Mouse (Mus musculus): ENCODE data around the gene Rin3. TPM values are rescaled to one million over a fixed set of nuclear protein-coding genes. Genes with fewer than 3 reads are reported as not detected.

Rin3 gene
- polyA plus RNA-seq, 1 experiment from 2014 or later = 4.2 TPM

GRCm38 (mm10) chr12:102309800-102310195 lies 26.9 kb downstream of the Rin3 start:
- no peaks in the 10 kb centered on the region for H3K36me3 ChIP-seq
- H3K27ac ChIP-seq (replicated peaks) = no peak overlapping the region
- H3K4me3 ChIP-seq = no peak overlapping the region
- 90% methylated on average over 8 of the region's 8 CpGs for WGBS
- DNase-seq (ENCODE audit: low spot score) = no peak
- peaks cover 6% of the 10 kb centered on the region for H3K4me1 ChIP-seq
- no peaks in the 10 kb centered on the region for H3K27me3 ChIP-seq (ENCODE audit: low read depth, poor library complexity, severe bottlenecking)
- H3K9me3 ChIP-seq (replicated peaks) = no peaks in the 10 kb centered on the region

- Histone ChIP-seq H3K9me3 (replicated peaks) (no peaks in the 10 kb centered on the region), H3K4me1 (peaks cover 3% of the 10 kb centered on the region), H3K27me3 (ENCODE audit: low read depth, poor library complexity, severe bottlenecking) (no peaks in the 10 kb centered on the region), H3K4me3 (no peak overlapping the region), H3K36me3 (no peaks in the 10 kb centered on the region), H3K27ac (replicated peaks) (no peak overlapping the region)
- no peak for DNase-seq (ENCODE audit: low spot score)
- 91% methylated on average over 3 of the region's 3 CpGs for WGBS
Measured at GRCm38 (mm10) chr12:102310261-102310660, 27.4 kb downstream of the Rin3 start.

GRCm38 (mm10) chr12:102311454-102311853 lies 28.6 kb downstream of the Rin3 start:
- no peak overlapping the region for H3K27ac ChIP-seq (replicated peaks)
- WGBS = 97% methylated on average over 5 of the region's 5 CpGs
- no peak overlapping the region for H3K4me3 ChIP-seq
- no peaks in the 10 kb centered on the region for H3K36me3 ChIP-seq
- no peaks in the 10 kb centered on the region for H3K9me3 ChIP-seq (replicated peaks)
- H3K4me1 ChIP-seq = peaks cover 3% of the 10 kb centered on the region; the same call in 1 of the 2 replicates
- H3K27me3 ChIP-seq (ENCODE audit: low read depth, poor library complexity, severe bottlenecking) = no peaks in the 10 kb centered on the region
- DNase-seq (ENCODE audit: low spot score) = no peak

- H3K9me3 ChIP-seq (replicated peaks) = no peaks in the 10 kb centered on the region
- WGBS = 38% methylated on average over 2 of the region's 2 CpGs
- H3K4me3 ChIP-seq = no peak overlapping the region
- no peak overlapping the region for H3K27ac ChIP-seq (replicated peaks)
- H3K36me3 ChIP-seq = no peaks in the 10 kb centered on the region
- H3K27me3 ChIP-seq (ENCODE audit: low read depth, poor library complexity, severe bottlenecking) = no peaks in the 10 kb centered on the region
- no peak for DNase-seq (ENCODE audit: low spot score)
- no peaks in the 10 kb centered on the region for H3K4me1 ChIP-seq
Measured at GRCm38 (mm10) chr12:102319150-102319549, 36.3 kb downstream of the Rin3 start.

GRCm38 (mm10) chr12:102319899-102320298 lies 37.1 kb downstream of the Rin3 start:
- Histone ChIP-seq H3K27me3 (ENCODE audit: low read depth, poor library complexity, severe bottlenecking) (no peaks in the 10 kb centered on the region), H3K9me3 (replicated peaks) (no peaks in the 10 kb centered on the region), H3K4me3 (no peak overlapping the region), H3K27ac (replicated peaks) (no peak overlapping the region), H3K36me3 (no peaks in the 10 kb centered on the region), H3K4me1 (no peaks in the 10 kb centered on the region)
- no peak for DNase-seq (ENCODE audit: low spot score)
- 76% methylated on average over 2 of the region's 2 CpGs for WGBS

GRCm38 (mm10) chr12:102320322-102320721 lies 37.5 kb downstream of the Rin3 start:
- DNase-seq (ENCODE audit: low spot score) = no peak
- WGBS = 66% methylated on average over 2 of the region's 2 CpGs

GRCm38 (mm10) chr12:102321064-102321728 lies 38.3 kb downstream of the Rin3 start:
- 88% methylated on average over 4 of the region's 4 CpGs for WGBS

More at GRCm38 (mm10) chr12:102320322-102320721, 37.5 kb downstream of the Rin3 start:
- no peak overlapping the region for H3K4me3 ChIP-seq
- H3K27me3 ChIP-seq (ENCODE audit: low read depth, poor library complexity, severe bottlenecking) = no peaks in the 10 kb centered on the region
- H3K4me1 ChIP-seq = no peaks in the 10 kb centered on the region
- no peaks in the 10 kb centered on the region for H3K36me3 ChIP-seq
- H3K27ac ChIP-seq (replicated peaks) = no peak overlapping the region
- H3K9me3 ChIP-seq (replicated peaks) = no peaks in the 10 kb centered on the region

GRCm38 (mm10) chr12:102321855-102322254 lies 39.0 kb downstream of the Rin3 start:
- Histone ChIP-seq H3K27ac (replicated peaks) (no peak overlapping the region), H3K4me1 (no peaks in the 10 kb centered on the region), H3K27me3 (ENCODE audit: low read depth, poor library complexity, severe bottlenecking) (no peaks in the 10 kb centered on the region), H3K9me3 (replicated peaks) (no peaks in the 10 kb centered on the region), H3K4me3 (no peak overlapping the region), H3K36me3 (no peaks in the 10 kb centered on the region)
- WGBS = 80% methylated on average over 5 of the region's 5 CpGs
- DNase-seq (ENCODE audit: low spot score) = no peak

More at GRCm38 (mm10) chr12:102321064-102321728, 38.3 kb downstream of the Rin3 start:
- Histone ChIP-seq H3K4me3 (no peak overlapping the region), H3K36me3 (no peaks in the 10 kb centered on the region), H3K27me3 (ENCODE audit: low read depth, poor library complexity, severe bottlenecking) (no peaks in the 10 kb centered on the region), H3K27ac (replicated peaks) (no peak overlapping the region), H3K9me3 (replicated peaks) (no peaks in the 10 kb centered on the region), H3K4me1 (no peaks in the 10 kb centered on the region)
- DNase-seq (ENCODE audit: low spot score) = no peak

GRCm38 (mm10) chr12:102323392-102323791 lies 40.5 kb downstream of the Rin3 start:
- H3K9me3 ChIP-seq (replicated peaks) = no peaks in the 10 kb centered on the region
- H3K27me3 ChIP-seq (ENCODE audit: low read depth, poor library complexity, severe bottlenecking) = no peaks in the 10 kb centered on the region
- 100% methylated on average over 2 of the region's 2 CpGs for WGBS

GRCm38 (mm10) chr12:102324156-102324885 lies 41.5 kb downstream of the Rin3 start:
- Histone ChIP-seq H3K36me3 (no peaks in the 10 kb centered on the region), H3K4me3 (no peak overlapping the region), H3K4me1 (no peaks in the 10 kb centered on the region), H3K27me3 (ENCODE audit: low read depth, poor library complexity, severe bottlenecking) (no peaks in the 10 kb centered on the region), H3K27ac (replicated peaks) (no peak overlapping the region), H3K9me3 (replicated peaks) (no peaks in the 10 kb centered on the region)
- WGBS = 86% methylated on average over 6 of the region's 6 CpGs
- no peak for DNase-seq (ENCODE audit: low spot score)

More at GRCm38 (mm10) chr12:102323392-102323791, 40.5 kb downstream of the Rin3 start:
- Histone ChIP-seq H3K36me3 (no peaks in the 10 kb centered on the region), H3K4me3 (no peak overlapping the region), H3K4me1 (no peaks in the 10 kb centered on the region), H3K27ac (replicated peaks) (no peak overlapping the region)
- DNase-seq (ENCODE audit: low spot score) = no peak

- DNase-seq (ENCODE audit: low spot score) = no peak
- H3K9me3 ChIP-seq (replicated peaks) = no peaks in the 10 kb centered on the region
- no peak overlapping the region for H3K27ac ChIP-seq (replicated peaks)
- H3K27me3 ChIP-seq (ENCODE audit: low read depth, poor library complexity, severe bottlenecking) = no peaks in the 10 kb centered on the region
- WGBS = 86% methylated on average over 2 of the region's 2 CpGs
- no peaks in the 10 kb centered on the region for H3K4me1 ChIP-seq
- H3K4me3 ChIP-seq = no peak overlapping the region
- H3K36me3 ChIP-seq = no peaks in the 10 kb centered on the region
Measured at GRCm38 (mm10) chr12:102324886-102325220, 42.0 kb downstream of the Rin3 start.

GRCm38 (mm10) chr12:102326753-102327340 lies 44.0 kb downstream of the Rin3 start:
- Histone ChIP-seq H3K36me3 (no peaks in the 10 kb centered on the region), H3K9me3 (replicated peaks) (no peaks in the 10 kb centered on the region), H3K27ac (replicated peaks) (no peak overlapping the region), H3K27me3 (ENCODE audit: low read depth, poor library complexity, severe bottlenecking) (no peaks in the 10 kb centered on the region), H3K4me1 (no peaks in the 10 kb centered on the region), H3K4me3 (no peak overlapping the region)
- WGBS = 91% methylated on average over 2 of the region's 2 CpGs
- DNase-seq (ENCODE audit: low spot score) = no peak

- H3K36me3 ChIP-seq = no peaks in the 10 kb centered on the region
- H3K27me3 ChIP-seq (ENCODE audit: low read depth, poor library complexity, severe bottlenecking) = no peaks in the 10 kb centered on the region
- no peaks in the 10 kb centered on the region for H3K9me3 ChIP-seq (replicated peaks)
- no peak overlapping the region for H3K4me3 ChIP-seq
- H3K27ac ChIP-seq (replicated peaks) = no peak overlapping the region
- no peak for DNase-seq (ENCODE audit: low spot score)
- WGBS = 92% methylated on average over 4 of the region's 4 CpGs
- no peaks in the 10 kb centered on the region for H3K4me1 ChIP-seq
Measured at GRCm38 (mm10) chr12:102327525-102327924, 44.7 kb downstream of the Rin3 start.
